17 mouse cellular contexts compared by ENCODE assay signal in genomic region chr6:27928058-27928457, GRCm38 (mm10).
"Had no signal": no experiment of that assay in that cellular context is flagged by ENCODE, and none has a peak within 500 bp of the region (broad histone marks: within the 10 kb centered on the region; RNA-seq: fewer than 3 reads in every experiment).

No protein-coding gene starts in this region.

- H3K27me3 ChIP-seq: megakaryocyte, embryonic 14.5 days; midbrain, embryonic 13.5 days; midbrain, embryonic 15.5 days; neural tube, embryonic 12.5 days; stomach, embryonic 15.5 days had no signal

- H3K4me2 ChIP-seq: lung, embryonic 14.5 days; midbrain, embryonic 11.5 days; midbrain, embryonic 13.5 days; midbrain, embryonic 15.5 days; neural tube, embryonic 12.5 days; stomach, embryonic 15.5 days had no signal

- H3K4me1 ChIP-seq: megakaryocyte, embryonic 14.5 days; midbrain, embryonic 13.5 days; midbrain, embryonic 15.5 days; neural tube, embryonic 12.5 days; stomach, embryonic 15.5 days had no signal

- DNase-seq: lung, adult 18-20 months; lung, embryonic 14.5 days; lung, postnatal 14 days; lung, postnatal 36 days; right cerebral cortex, postnatal 14 days; thymus, adult 2 months; thymus, postnatal 25 days; thymus, postnatal 4 days had no signal

- H3K9me3 ChIP-seq: megakaryocyte, embryonic 14.5 days; midbrain, embryonic 13.5 days; midbrain, embryonic 15.5 days; neural tube, embryonic 12.5 days; stomach, embryonic 15.5 days had no signal

- H3K27ac ChIP-seq: liver, embryonic 14.5 days; macrophage; midbrain, embryonic 13.5 days; midbrain, embryonic 15.5 days; neural tube, embryonic 12.5 days; stomach, embryonic 15.5 days; stomach, postnatal 0 days had no signal

- H3K4me3 ChIP-seq: megakaryocyte, embryonic 14.5 days; midbrain, embryonic 13.5 days; midbrain, embryonic 15.5 days; neural tube, embryonic 12.5 days; stomach, embryonic 15.5 days had no signal

- H3K36me3 ChIP-seq: midbrain, embryonic 13.5 days; midbrain, embryonic 15.5 days; neural tube, embryonic 12.5 days; stomach, embryonic 15.5 days had no signal

- H3K9ac ChIP-seq: liver, embryonic 14.5 days; lung, embryonic 14.5 days; midbrain, embryonic 13.5 days; midbrain, embryonic 15.5 days; neural tube, embryonic 12.5 days; stomach, embryonic 15.5 days had no signal

- ATAC-seq: midbrain, embryonic 13.5 days; midbrain, embryonic 15.5 days had no signal
